Mouse (Mus musculus): ENCODE results near the gene Zswim5. TPM values are rescaled to one million over a fixed set of nuclear protein-coding genes. Genes with fewer than 3 reads are reported as not detected.

Gene Zswim5
- total RNA-seq, 1 experiment, result 2.5 TPM

DNA sequence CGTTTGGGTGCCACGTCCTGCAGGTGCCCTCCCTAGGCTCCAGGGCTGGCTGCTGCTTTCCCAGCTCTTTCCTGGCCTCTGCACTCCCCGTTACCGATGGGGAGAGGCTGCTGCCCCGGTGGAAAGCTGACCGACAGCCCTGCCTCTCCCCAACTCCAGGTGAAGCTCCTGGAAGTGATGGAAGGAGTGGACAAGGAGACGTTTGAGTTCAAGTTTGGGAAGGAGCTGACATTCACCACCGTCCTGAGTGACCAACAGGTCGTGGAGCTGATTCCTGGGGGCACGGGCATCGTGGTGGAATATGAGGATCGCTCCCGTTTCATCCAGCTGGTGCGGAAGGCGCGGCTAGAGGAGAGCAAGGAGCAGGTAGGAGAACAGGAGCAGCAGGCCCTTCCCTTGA, 124.8 kb downstream of the Zswim5 start:
- no peak overlapping the region for H3K27ac ChIP-seq (ENCODE audit: insufficient read depth, low read depth, low read length, poor library complexity, severe bottlenecking)
- H3K9ac ChIP-seq (ENCODE audit: insufficient read depth, low read depth, low read length, poor library complexity, severe bottlenecking), result 0 out of 2 replicates have a peak overlapping the region, but pooled peaks have one; percentile 41
- peak overlapping the region in 1 of 2 experiments; percentile 38; a peak in 1 of 4 replicates for H3K4me3 ChIP-seq (ENCODE audit: insufficient read depth in 1 of 2, low read depth in 1 of 2, low read length in 2 of 2, poor library complexity in 1 of 2, severe bottlenecking in 1 of 2)
- H3K36me3 ChIP-seq (ENCODE audit: control insufficient read depth, insufficient read depth, low read length, poor library complexity, severe bottlenecking), result no peaks in the 10 kb centered on the region
- no peak for DNase-seq (ENCODE audit: low read depth, low spot score)
- H3K4me1 ChIP-seq (ENCODE audit: control insufficient read depth in 2 of 2, insufficient read depth in 2 of 2, low read length in 2 of 2, poor library complexity in 1 of 2), result peaks cover 3 to 12% of the 10 kb centered on the region in 2 experiments; a peak in 2 of 4 replicates
- TF ChIP-seq MAFK (IDR thresholded peaks at IDR 0.05; ENCODE audit: insufficient read depth, low read depth, low read length), result no peak
- TF ChIP-seq ZNF384 (IDR thresholded peaks at IDR 0.05; ENCODE audit: low read depth, low read length), result no peak
- TF ChIP-seq HCFC1 (IDR thresholded peaks at IDR 0.05; ENCODE audit: borderline replicate concordance, insufficient read depth, low read length), result no peak
- TF ChIP-seq CHD2 (IDR thresholded peaks at IDR 0.05; ENCODE audit: low read depth, low read length), result no peak
- TF ChIP-seq ZC3H11A (IDR thresholded peaks at IDR 0.05; ENCODE audit: borderline replicate concordance, low read depth, low read length), result no peak
- in situ Hi-C loops (cut with MboI; ENCODE audit: low sequenced_read_pairs in 2 of 2, unreplicated experiment in 2 of 2), result no loop called here
- H3K9me3 ChIP-seq (ENCODE audit: control insufficient read depth, insufficient read depth, low read depth, low read length), result no peaks in the 10 kb centered on the region

DNA sequence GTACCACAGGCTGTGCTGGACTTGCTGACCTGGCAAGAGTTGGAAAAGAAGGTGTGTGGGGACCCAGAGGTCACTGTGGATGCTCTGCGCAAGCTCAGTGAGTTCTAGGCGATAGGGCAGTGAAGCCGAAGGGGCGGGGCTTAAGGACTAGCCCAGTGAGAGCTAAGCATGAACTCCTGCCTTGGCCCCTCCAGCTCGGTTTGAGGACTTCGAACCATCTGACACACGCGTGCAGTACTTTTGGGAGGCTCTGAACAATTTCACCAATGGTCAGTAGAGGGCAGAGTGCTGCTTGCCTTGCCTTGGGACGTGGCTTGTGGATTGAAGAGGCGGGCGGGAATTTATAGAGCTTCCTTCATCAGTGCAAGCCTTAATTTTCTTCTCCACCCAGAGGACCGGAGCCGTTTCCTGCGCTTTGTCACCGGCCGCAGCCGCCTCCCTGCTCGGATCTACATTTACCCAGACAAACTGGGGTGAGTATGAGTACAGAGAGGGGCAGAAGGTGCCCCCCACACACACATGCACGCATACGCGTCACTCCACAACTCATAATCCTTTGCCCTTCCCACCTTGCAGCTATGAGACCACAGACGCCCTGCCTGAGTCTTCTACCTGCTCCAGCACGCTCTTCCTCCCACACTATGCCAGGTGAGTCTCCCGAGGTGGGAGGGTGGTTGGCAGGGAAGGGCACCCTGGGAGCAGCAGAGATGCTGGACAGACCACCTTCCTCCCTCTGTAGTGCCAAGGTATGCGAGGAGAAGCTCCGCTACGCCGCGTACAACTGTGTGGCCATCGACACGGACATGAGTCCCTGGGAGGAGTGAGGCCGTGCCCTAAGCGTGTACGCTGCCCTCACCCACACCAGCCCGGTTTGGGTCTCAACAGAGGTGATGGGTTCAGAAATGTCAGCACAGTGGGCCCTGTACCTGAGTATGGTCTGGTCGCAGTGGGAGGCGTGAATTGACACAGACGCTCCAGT, 125.7 kb downstream of the Zswim5 start:
- Histone ChIP-seq H3K36me3 (ENCODE audit: control insufficient read depth, insufficient read depth, low read length, poor library complexity, severe bottlenecking) (no peaks in the 10 kb centered on the region), H3K4me1 (ENCODE audit: control insufficient read depth in 2 of 2, insufficient read depth in 2 of 2, low read length in 2 of 2, poor library complexity in 1 of 2) (peaks cover 3 to 15% of the 10 kb centered on the region in 2 experiments; a peak in 2 of 4 replicates), H3K4me3 (ENCODE audit: insufficient read depth in 1 of 2, low read depth in 1 of 2, low read length in 2 of 2, poor library complexity in 1 of 2, severe bottlenecking in 1 of 2) (peak overlapping the region; percentile 36 to 38), H3K9ac (ENCODE audit: insufficient read depth, low read depth, low read length, poor library complexity, severe bottlenecking) (peak overlapping the region; percentile 58), H3K9me3 (ENCODE audit: control insufficient read depth, insufficient read depth, low read depth, low read length) (no peaks in the 10 kb centered on the region), H3K27ac (ENCODE audit: insufficient read depth, low read depth, low read length, poor library complexity, severe bottlenecking) (no peak overlapping the region)
- in situ Hi-C loops (cut with MboI; ENCODE audit: low sequenced_read_pairs in 2 of 2, unreplicated experiment in 2 of 2), result no loop called here
- no peak for TF ChIP-seq HCFC1 (IDR thresholded peaks at IDR 0.05; ENCODE audit: borderline replicate concordance, insufficient read depth, low read length)
- peak; percentile 18; the same call in 1 of the 2 replicates for TF ChIP-seq MAFK (IDR thresholded peaks at IDR 0.05; ENCODE audit: insufficient read depth, low read depth, low read length)
- DNase-seq (ENCODE audit: low read depth, low spot score), result peak; percentile 89

DNA sequence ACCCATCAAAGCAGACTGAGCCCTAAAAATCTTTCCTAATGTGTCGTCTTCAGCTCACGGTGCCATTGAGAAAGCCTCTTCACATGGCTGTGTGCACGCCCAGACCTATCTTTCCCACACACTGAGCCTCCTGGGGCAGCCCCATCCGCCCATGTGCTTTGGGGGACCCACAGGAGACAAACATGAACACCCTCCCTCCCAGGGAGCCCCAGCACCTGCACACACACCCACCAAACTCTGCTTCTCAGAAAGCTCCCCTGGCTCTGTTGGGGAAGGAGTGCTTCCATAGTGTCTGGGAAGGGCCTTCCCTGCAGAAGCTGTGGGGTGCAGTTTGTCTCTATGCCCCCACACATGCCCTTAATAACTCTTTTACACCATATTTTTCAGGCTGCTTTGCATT, 127.5 kb downstream of the Zswim5 start:
- DNase-seq (ENCODE audit: low read depth, low spot score), result no peak
- Histone ChIP-seq H3K9ac (ENCODE audit: insufficient read depth, low read depth, low read length, poor library complexity, severe bottlenecking) (no peak overlapping the region), H3K4me1 (ENCODE audit: control insufficient read depth in 2 of 2, insufficient read depth in 2 of 2, low read length in 2 of 2, poor library complexity in 1 of 2) (peaks cover 3 to 15% of the 10 kb centered on the region in 2 experiments; a peak in 2 of 4 replicates), H3K27ac (ENCODE audit: insufficient read depth, low read depth, low read length, poor library complexity, severe bottlenecking) (no peak overlapping the region), H3K4me3 (ENCODE audit: insufficient read depth in 1 of 2, low read depth in 1 of 2, low read length in 2 of 2, poor library complexity in 1 of 2, severe bottlenecking in 1 of 2) (no peak overlapping the region), H3K9me3 (ENCODE audit: control insufficient read depth, insufficient read depth, low read depth, low read length) (no peaks in the 10 kb centered on the region), H3K36me3 (ENCODE audit: control insufficient read depth, insufficient read depth, low read length, poor library complexity, severe bottlenecking) (no peaks in the 10 kb centered on the region)
- no peak for TF ChIP-seq ZNF384 (IDR thresholded peaks at IDR 0.05; ENCODE audit: low read depth, low read length)
- TF ChIP-seq HCFC1 (IDR thresholded peaks at IDR 0.05; ENCODE audit: borderline replicate concordance, insufficient read depth, low read length), result no peak
- TF ChIP-seq MAFK (IDR thresholded peaks at IDR 0.05; ENCODE audit: insufficient read depth, low read depth, low read length), result no peak
- TF ChIP-seq ZC3H11A (IDR thresholded peaks at IDR 0.05; ENCODE audit: borderline replicate concordance, low read depth, low read length), result no peak
- in situ Hi-C loops (cut with MboI; ENCODE audit: low sequenced_read_pairs in 2 of 2, unreplicated experiment in 2 of 2), result no loop called here

DNA sequence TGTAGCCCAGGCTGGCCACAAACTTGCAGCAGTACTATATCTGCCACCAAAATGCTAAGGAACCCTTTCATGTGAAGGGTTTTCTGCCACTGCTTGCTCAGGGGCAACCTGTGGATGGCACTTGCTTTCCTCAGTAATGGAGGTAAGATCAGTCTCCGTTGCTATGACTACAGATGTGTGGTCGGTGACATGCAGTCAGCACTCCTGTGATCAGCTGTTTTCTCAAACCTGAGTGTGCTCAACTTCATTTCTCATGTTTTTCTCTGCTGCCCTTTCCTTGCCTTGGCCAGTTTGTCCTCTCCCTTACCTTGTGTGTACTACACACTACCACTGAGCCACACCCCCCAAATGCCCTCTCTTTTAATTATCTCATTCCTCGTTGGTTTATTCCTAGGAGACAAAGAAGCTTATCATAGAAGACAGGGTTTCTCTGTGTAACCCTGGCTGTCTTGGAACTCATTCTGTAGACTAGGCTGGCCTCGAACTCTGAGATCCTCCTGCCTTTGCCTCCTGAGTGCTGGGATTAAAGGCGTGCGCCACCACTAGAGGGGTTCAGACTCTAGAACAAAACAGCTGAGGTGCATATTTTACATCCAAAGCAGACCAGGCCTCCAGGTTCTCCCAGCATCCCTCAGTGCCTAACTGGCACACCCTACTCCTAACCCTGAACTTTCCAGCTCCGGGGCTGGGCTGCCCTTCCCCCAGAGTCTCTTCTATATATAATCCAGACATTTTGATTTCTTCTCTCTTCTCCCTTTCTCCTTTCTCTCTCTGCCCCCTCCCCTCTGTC, 128.6 kb downstream of the Zswim5 start:
- no peak overlapping the region for H3K9ac ChIP-seq (ENCODE audit: insufficient read depth, low read depth, low read length, poor library complexity, severe bottlenecking)
- H3K27ac ChIP-seq (ENCODE audit: insufficient read depth, low read depth, low read length, poor library complexity, severe bottlenecking), result no peak overlapping the region
- H3K9me3 ChIP-seq (ENCODE audit: control insufficient read depth, insufficient read depth, low read depth, low read length), result no peaks in the 10 kb centered on the region
- DNase-seq (ENCODE audit: low read depth, low spot score), result no peak
- TF ChIP-seq ZNF384 (IDR thresholded peaks at IDR 0.05; ENCODE audit: low read depth, low read length) (no peak), CHD2 (IDR thresholded peaks at IDR 0.05; ENCODE audit: low read depth, low read length) (no peak), ZC3H11A (IDR thresholded peaks at IDR 0.05; ENCODE audit: borderline replicate concordance, low read depth, low read length) (no peak), MAFK (IDR thresholded peaks at IDR 0.05; ENCODE audit: insufficient read depth, low read depth, low read length) (no peak), HCFC1 (IDR thresholded peaks at IDR 0.05; ENCODE audit: borderline replicate concordance, insufficient read depth, low read length) (no peak)
- peaks cover 3 to 15% of the 10 kb centered on the region in 2 experiments; a peak in 2 of 4 replicates for H3K4me1 ChIP-seq (ENCODE audit: control insufficient read depth in 2 of 2, insufficient read depth in 2 of 2, low read length in 2 of 2, poor library complexity in 1 of 2)
- H3K36me3 ChIP-seq (ENCODE audit: control insufficient read depth, insufficient read depth, low read length, poor library complexity, severe bottlenecking), result no peaks in the 10 kb centered on the region
- in situ Hi-C loops (cut with MboI; ENCODE audit: low sequenced_read_pairs in 2 of 2, unreplicated experiment in 2 of 2), result no loop called here
- H3K4me3 ChIP-seq (ENCODE audit: insufficient read depth in 1 of 2, low read depth in 1 of 2, low read length in 2 of 2, poor library complexity in 1 of 2, severe bottlenecking in 1 of 2), result no peak overlapping the region
